In genomic region chr3:127295921-127296320, GRCm38 (mm10) we compare ENCODE assay signal across 24 mouse cellular contexts.
A peak's percentile ranks its signal among the peaks of the same experiment; 100 is the strongest.
DNase-seq lines count a peak whose midpoint lies in the region; ATAC-seq and TF ChIP-seq lines count a peak whose summit lies in the region.
"Had no signal": no experiment of that assay in that cellular context is flagged by ENCODE, and none has a peak within 500 bp of the region (broad histone marks: within the 10 kb centered on the region; RNA-seq: fewer than 3 reads in every experiment).

No protein-coding gene starts in this region.

- no peaks in the 10 kb centered on the region for H3K9me3 ChIP-seq in heart, embryonic 13.5 days
- H3K9me3 ChIP-seq in hindbrain, embryonic 12.5 days (replicated peaks): no peaks in the 10 kb centered on the region
- H3K9me3 ChIP-seq in hindbrain, embryonic 13.5 days: no peaks in the 10 kb centered on the region
- no peaks in the 10 kb centered on the region for H3K9me3 ChIP-seq in CH12.LX (replicated peaks; ENCODE audit: low read length)
- H3K9me3 ChIP-seq in midbrain, embryonic 12.5 days: no peaks in the 10 kb centered on the region
- H3K9me3 ChIP-seq: forebrain, embryonic 12.5 days; kidney, embryonic 15.5 days; limb, embryonic 15.5 days; neural tube, embryonic 13.5 days had no signal

- in situ Hi-C loops in CH12.LX (cut with MboI; ENCODE audit: low pct_ligation_motif_present, low pct_unique_long_range_greater_than_20kb, low sequenced_read_pairs): no loop called here

- no peaks in the 10 kb centered on the region for H3K79me2 ChIP-seq in heart, adult 2 months (replicated peaks; ENCODE audit: control insufficient read depth, insufficient read depth, low read length)
- no peaks in the 10 kb centered on the region for H3K79me2 ChIP-seq in CH12.LX (replicated peaks; ENCODE audit: control insufficient read depth, extremely low read depth, insufficient read depth, poor library complexity, severe bottlenecking)

- TF ChIP-seq CTCF in heart, adult 2 months (IDR thresholded peaks at IDR 0.05): no peak
- TF ChIP-seq CTCF in CH12.LX (conservative IDR thresholded peaks at IDR 0.05 in 1 of 2, IDR thresholded peaks at IDR 0.05 in 1 of 2; ENCODE audit: low read depth in 2 of 2, low read length in 2 of 2): no peak

- TF ChIP-seq POLR2A in heart, adult 2 months (IDR thresholded peaks at IDR 0.05; ENCODE audit: insufficient read depth, low read depth, low read length): no peak
- no peak for TF ChIP-seq POLR2A in CH12.LX (IDR thresholded peaks at IDR 0.05; ENCODE audit: low read depth, low read length)

- WGBS in heart, embryonic 13.5 days: 49% methylated on average over 6 of the region's 6 CpGs
- WGBS in heart, adult 2 months: 55% methylated on average over 6 of the region's 6 CpGs
- WGBS in hindbrain, embryonic 12.5 days: 86% methylated on average over 6 of the region's 6 CpGs
- WGBS in hindbrain, embryonic 13.5 days: 76% methylated on average over 6 of the region's 6 CpGs
- 80% methylated on average over 6 of the region's 6 CpGs for WGBS in midbrain, embryonic 12.5 days

- H3K4me2 ChIP-seq in heart, embryonic 13.5 days: peak overlapping the region; percentile 30
- H3K4me2 ChIP-seq in hindbrain, embryonic 12.5 days (replicated peaks): no peak overlapping the region
- no peak overlapping the region for H3K4me2 ChIP-seq in hindbrain, embryonic 13.5 days
- peak overlapping the region; percentile 90 for H3K4me2 ChIP-seq in CH12.LX (ENCODE audit: insufficient read depth, low read depth, poor library complexity, severe bottlenecking)
- H3K4me2 ChIP-seq in midbrain, embryonic 12.5 days (replicated peaks): no peak overlapping the region
- H3K4me2 ChIP-seq: forebrain, embryonic 12.5 days; kidney, embryonic 15.5 days; limb, embryonic 15.5 days; neural tube, embryonic 13.5 days had no signal

- no peaks in the 10 kb centered on the region for H3K27me3 ChIP-seq in heart, embryonic 13.5 days (replicated peaks)
- no peaks in the 10 kb centered on the region for H3K27me3 ChIP-seq in heart, adult 2 months (ENCODE audit: control insufficient read depth, insufficient read depth, low read length)
- H3K27me3 ChIP-seq in hindbrain, embryonic 12.5 days: no peaks in the 10 kb centered on the region
- H3K27me3 ChIP-seq in hindbrain, embryonic 13.5 days: no peaks in the 10 kb centered on the region
- no peaks in the 10 kb centered on the region for H3K27me3 ChIP-seq in CH12.LX (replicated peaks)
- H3K27me3 ChIP-seq in midbrain, embryonic 12.5 days: no peaks in the 10 kb centered on the region
- H3K27me3 ChIP-seq: kidney, embryonic 15.5 days; limb, embryonic 15.5 days; neural tube, embryonic 13.5 days had no signal

- peaks cover 14% of the 10 kb centered on the region for H3K4me1 ChIP-seq in heart, embryonic 13.5 days
- no peaks in the 10 kb centered on the region for H3K4me1 ChIP-seq in heart, adult 2 months (ENCODE audit: control insufficient read depth, insufficient read depth, low read length)
- H3K4me1 ChIP-seq in hindbrain, embryonic 12.5 days: peaks cover 46% of the 10 kb centered on the region
- H3K4me1 ChIP-seq in hindbrain, embryonic 13.5 days (replicated peaks): peaks cover 48% of the 10 kb centered on the region
- H3K4me1 ChIP-seq in CH12.LX (ENCODE audit: control insufficient read depth in 1 of 2, insufficient read depth in 2 of 2): peaks cover 13 to 49% of the 10 kb centered on the region in 2 experiments
- peaks cover 32% of the 10 kb centered on the region for H3K4me1 ChIP-seq in midbrain, embryonic 12.5 days
- H3K4me1 ChIP-seq: kidney, embryonic 15.5 days; limb, embryonic 15.5 days had no signal

- intact Hi-C loops in heart, adult 2 months (cut with DNase I): no loop called here

- H3K4me3 ChIP-seq in heart, embryonic 13.5 days: no peak overlapping the region
- H3K4me3 ChIP-seq in heart, adult 2 months: no peak overlapping the region
- H3K4me3 ChIP-seq in hindbrain, embryonic 12.5 days: no peak overlapping the region
- H3K4me3 ChIP-seq in hindbrain, embryonic 13.5 days: no peak overlapping the region
- H3K4me3 ChIP-seq in CH12.LX (replicated peaks in 1 of 3; ENCODE audit: low read depth in 2 of 3, low read length in 2 of 3, poor library complexity in 1 of 3): no peak overlapping the region
- H3K4me3 ChIP-seq in midbrain, embryonic 12.5 days: no peak overlapping the region
- H3K4me3 ChIP-seq: forebrain, embryonic 12.5 days; kidney, embryonic 15.5 days; limb, embryonic 15.5 days; myocyte; neural tube, embryonic 13.5 days had no signal

- TF ChIP-seq RAD21 in CH12.LX (IDR thresholded peaks at IDR 0.05; ENCODE audit: low read depth, low read length): no peak

- no peaks in the 10 kb centered on the region for H3K36me3 ChIP-seq in heart, embryonic 13.5 days
- H3K36me3 ChIP-seq in heart, adult 2 months (ENCODE audit: control insufficient read depth, insufficient read depth, low read length): no peaks in the 10 kb centered on the region
- no peaks in the 10 kb centered on the region for H3K36me3 ChIP-seq in hindbrain, embryonic 12.5 days
- no peaks in the 10 kb centered on the region for H3K36me3 ChIP-seq in hindbrain, embryonic 13.5 days
- H3K36me3 ChIP-seq in CH12.LX (replicated peaks in 1 of 2; ENCODE audit: control insufficient read depth in 1 of 2, insufficient read depth in 1 of 2, low read length in 1 of 2): no peaks in the 10 kb centered on the region
- H3K36me3 ChIP-seq in midbrain, embryonic 12.5 days: no peaks in the 10 kb centered on the region
- H3K36me3 ChIP-seq: forebrain, embryonic 12.5 days; kidney, embryonic 15.5 days; limb, embryonic 15.5 days; neural tube, embryonic 13.5 days had no signal

- DNase-seq in heart, adult 2 months: no peak
- DNase-seq in CH12.LX (ENCODE audit: extremely low read depth): no peak
- no peak for DNase-seq in adrenal gland, adult 8-10 months
- DNase-seq: adrenal gland, postnatal 25 days; cerebellum, postnatal 10 days; gastrocnemius, postnatal 36 days; kidney, adult 11 months; kidney, postnatal 36 days; layer of hippocampus, adult 9-11 months; left cerebral cortex, postnatal 4 days; lung, postnatal 4 days; retina, postnatal 1 day; right cerebral cortex, postnatal 25 days; spleen, adult 18-20 months had no signal

- dilution Hi-C loops in CH12.LX (cut with MboI; ENCODE audit: extremely low pct_ligation_motif_present, extremely low pct_unique_long_range_greater_than_20kb, low sequenced_read_pairs): no loop called here

- no peak for TF ChIP-seq EP300 in heart, adult 2 months (IDR thresholded peaks at IDR 0.05; ENCODE audit: insufficient read depth, low read depth, low read length)
- no peak for TF ChIP-seq EP300 in CH12.LX (IDR thresholded peaks at IDR 0.05; ENCODE audit: low read length)

- H3K27ac ChIP-seq in heart, embryonic 13.5 days (replicated peaks): no peak overlapping the region
- no peak overlapping the region for H3K27ac ChIP-seq in heart, adult 2 months
- peak overlapping the region; percentile 93; the same call in 1 of the 2 replicates for H3K27ac ChIP-seq in hindbrain, embryonic 12.5 days
- no peak overlapping the region for H3K27ac ChIP-seq in hindbrain, embryonic 13.5 days
- peak overlapping the region; percentile 39; the same call in 1 of the 2 replicates for H3K27ac ChIP-seq in CH12.LX (ENCODE audit: insufficient read depth, low read depth)
- H3K27ac ChIP-seq in midbrain, embryonic 12.5 days (replicated peaks): peak overlapping the region; percentile 85
- H3K27ac ChIP-seq: kidney, embryonic 15.5 days; limb, embryonic 15.5 days; liver, embryonic 14.5 days had no signal

- H3K9ac ChIP-seq in heart, embryonic 13.5 days: peak overlapping the region; percentile 3; the same call in 1 of the 2 replicates
- H3K9ac ChIP-seq in heart, adult 2 months (ENCODE audit: low read depth, low read length): no peak overlapping the region
- no peak overlapping the region for H3K9ac ChIP-seq in hindbrain, embryonic 12.5 days
- H3K9ac ChIP-seq in hindbrain, embryonic 13.5 days: no peak overlapping the region
- H3K9ac ChIP-seq in CH12.LX (ENCODE audit: insufficient read depth, low read depth): peak overlapping the region; percentile 25
- H3K9ac ChIP-seq in midbrain, embryonic 12.5 days (replicated peaks): no peak overlapping the region
- H3K9ac ChIP-seq: forebrain, embryonic 12.5 days; kidney, embryonic 15.5 days; limb, embryonic 15.5 days; liver, embryonic 14.5 days; neural tube, embryonic 13.5 days had no signal

- no peak for ATAC-seq in heart, embryonic 13.5 days (ENCODE audit: extremely low read depth, insufficient number of reproducible peaks, low FRiP score, low TSS enrichment)
- no peak for ATAC-seq in hindbrain, embryonic 12.5 days (ENCODE audit: low FRiP score)
- no peak for ATAC-seq in hindbrain, embryonic 13.5 days (ENCODE audit: low FRiP score)
- no peak for ATAC-seq in midbrain, embryonic 12.5 days (ENCODE audit: low FRiP score, low read depth)

TF ChIP-seq in CH12.LX, 34 proteins besides CTCF, POLR2A, EP300 and RAD21 (continues in another document):
- TF ChIP-seq ZC3H11A (IDR thresholded peaks at IDR 0.05; ENCODE audit: low read depth, low read length) (no peak), HCFC1 (IDR thresholded peaks at IDR 0.05; ENCODE audit: low read depth, low read length) (no peak), TBP (conservative IDR thresholded peaks at IDR 0.05; ENCODE audit: low read depth, low read length) (no peak), ZNF384 (IDR thresholded peaks at IDR 0.05; ENCODE audit: low read depth, low read length) (no peak), ETS1 (conservative IDR thresholded peaks at IDR 0.05; ENCODE audit: low read depth, low read length) (no peak), PAX5 (IDR thresholded peaks at IDR 0.05; ENCODE audit: low read length) (no peak), MAX (IDR thresholded peaks at IDR 0.05; ENCODE audit: low read length) (peak; percentile 71; the same call in 1 of the 2 replicates), SMC3 (IDR thresholded peaks at IDR 0.05; ENCODE audit: low read depth, low read length) (no peak), CHD1 (IDR thresholded peaks at IDR 0.05; ENCODE audit: low read depth, low read length) (no peak), POLR2AphosphoS2 (IDR thresholded peaks at IDR 0.05; ENCODE audit: low read depth, low read length) (no peak), UBTF (IDR thresholded peaks at IDR 0.05; ENCODE audit: low read depth, low read length) (no peak), ZMIZ1 (IDR thresholded peaks at IDR 0.05; ENCODE audit: low read depth, low read length) (no peak), MAFK (IDR thresholded peaks at IDR 0.05; ENCODE audit: insufficient replicate concordance, low read length) (no peak), E2F4 (IDR thresholded peaks at IDR 0.05; ENCODE audit: insufficient replicate concordance, low read depth, low read length) (no peak), ZKSCAN1 (IDR thresholded peaks at IDR 0.05; ENCODE audit: borderline replicate concordance, low read depth, low read length) (no peak), IRF4 (IDR thresholded peaks at IDR 0.05; ENCODE audit: low read depth, low read length) (no peak), GABPA (IDR thresholded peaks at IDR 0.05; ENCODE audit: insufficient replicate concordance, low read depth, low read length) (no peak), BHLHE40 (IDR thresholded peaks at IDR 0.05; ENCODE audit: low read depth, low read length) (peak; percentile 68), ELF1 (IDR thresholded peaks at IDR 0.05; ENCODE audit: low read depth, low read length) (peak; percentile 56), RCOR1 (conservative IDR thresholded peaks at IDR 0.05; ENCODE audit: low read depth, low read length) (no peak)

Comparison
In these comparisons a context has a peak if more than half of its experiments do, and no peak if none do; other contexts are left out.
1. H3K27ac ChIP-seq: peak in hindbrain, embryonic 12.5 days (single experiment), CH12.LX (single experiment) and midbrain, embryonic 12.5 days (single experiment); none in heart, embryonic 13.5 days (single experiment), heart, adult 2 months (single experiment) and hindbrain, embryonic 13.5 days (single experiment).
2. H3K9ac ChIP-seq: peak in heart, embryonic 13.5 days (single experiment) and CH12.LX (single experiment); none in heart, adult 2 months (single experiment), hindbrain, embryonic 12.5 days (single experiment), hindbrain, embryonic 13.5 days (single experiment) and midbrain, embryonic 12.5 days (single experiment).
3. H3K4me2 ChIP-seq: peak in heart, embryonic 13.5 days (single experiment) and CH12.LX (single experiment); none in hindbrain, embryonic 12.5 days (single experiment), hindbrain, embryonic 13.5 days (single experiment) and midbrain, embryonic 12.5 days (single experiment).